21 mouse cellular contexts compared by ENCODE assay signal in the genomic region with DNA sequence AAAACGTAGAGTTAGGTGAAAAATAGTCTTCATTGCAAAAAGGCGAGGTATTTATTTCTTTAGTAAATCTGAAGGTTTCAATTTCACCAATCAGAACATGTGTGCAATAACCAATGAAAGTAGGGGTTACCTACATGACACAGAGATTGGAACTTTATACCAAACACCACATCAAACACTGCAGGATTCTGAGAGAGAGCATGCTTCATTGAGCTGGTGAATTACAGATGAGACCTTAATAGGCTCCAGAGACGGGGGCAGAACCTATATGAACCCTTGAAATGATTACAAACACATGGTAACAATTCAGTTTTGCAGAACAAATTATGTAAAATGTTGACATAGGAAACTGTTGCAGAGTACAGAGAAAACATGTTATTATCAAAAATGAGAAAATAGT.
"Had no signal": no experiment of that assay in that cellular context is flagged by ENCODE, and none has a peak within 500 bp of the region (broad histone marks: within the 10 kb centered on the region; RNA-seq: fewer than 3 reads in every experiment).

No protein-coding gene starts in this region.

- ATAC-seq: liver, embryonic 12.5 days had no signal

- H3K4me1 ChIP-seq: limb, embryonic 13.5 days; liver, embryonic 12.5 days; liver, embryonic 15.5 days; lung, embryonic 15.5 days; megakaryocyte, embryonic 14.5 days; neural tube, embryonic 12.5 days; neural tube, embryonic 15.5 days; stomach, embryonic 15.5 days had no signal

- H3K27me3 ChIP-seq: limb, embryonic 13.5 days; liver, embryonic 12.5 days; liver, embryonic 15.5 days; lung, embryonic 15.5 days; megakaryocyte, embryonic 14.5 days; neural tube, embryonic 12.5 days; neural tube, embryonic 15.5 days; stomach, embryonic 15.5 days had no signal

- H3K9me3 ChIP-seq: limb, embryonic 13.5 days; liver, embryonic 12.5 days; liver, embryonic 15.5 days; lung, embryonic 15.5 days; megakaryocyte, embryonic 14.5 days; neural tube, embryonic 12.5 days; neural tube, embryonic 15.5 days; stomach, embryonic 15.5 days had no signal

- H3K9ac ChIP-seq: limb, embryonic 13.5 days; liver, embryonic 12.5 days; liver, embryonic 15.5 days; lung, embryonic 15.5 days; neural tube, embryonic 12.5 days; neural tube, embryonic 15.5 days; stomach, embryonic 15.5 days had no signal

- H3K4me2 ChIP-seq: limb, embryonic 13.5 days; liver, embryonic 12.5 days; liver, embryonic 15.5 days; lung, embryonic 15.5 days; midbrain, embryonic 11.5 days; neural tube, embryonic 12.5 days; neural tube, embryonic 15.5 days; stomach, embryonic 15.5 days had no signal

- DNase-seq: kidney, adult 2 months; kidney, postnatal 10 days; kidney, postnatal 36 days; layer of hippocampus, postnatal 36 days; liver; lung, adult 18-20 months; lung, postnatal 10 days; lung, postnatal 36 days; midbrain, embryonic 14.5 days; right cerebral cortex, postnatal 25 days; spleen, adult 18-20 months had no signal

- H3K4me3 ChIP-seq: left cerebral cortex, adult 2 months; limb, embryonic 13.5 days; liver, embryonic 12.5 days; liver, embryonic 15.5 days; lung, embryonic 15.5 days; megakaryocyte, embryonic 14.5 days; neural tube, embryonic 12.5 days; neural tube, embryonic 15.5 days; stomach, embryonic 15.5 days had no signal

- H3K27ac ChIP-seq: left cerebral cortex, adult 2 months; limb, embryonic 13.5 days; liver, embryonic 12.5 days; liver, embryonic 15.5 days; lung, embryonic 15.5 days; neural tube, embryonic 12.5 days; neural tube, embryonic 15.5 days; stomach, embryonic 15.5 days had no signal

- H3K36me3 ChIP-seq: limb, embryonic 13.5 days; liver, embryonic 12.5 days; liver, embryonic 15.5 days; lung, embryonic 15.5 days; neural tube, embryonic 12.5 days; neural tube, embryonic 15.5 days; stomach, embryonic 15.5 days had no signal
